Mouse (Mus musculus) midbrain, embryonic 16.5 days (tissue): ENCODE data around the gene Kdm2a. TPM values are rescaled to one million over a fixed set of nuclear protein-coding genes. Genes with fewer than 3 reads are reported as not detected.
A peak's percentile ranks its signal among the peaks of the same experiment; 100 is the strongest.

Experiments
- ATAC-seq: fragments of 200-750 bp; cut with Nextera tagmentation; 2 replicates; pipeline ENCODE4 v1.8.0; 2017; ENCODE audit warnings: moderate TSS enrichment
- H3K27ac ChIP-seq: fragments of 300-500 bp; sonication (generic); 2 replicates; pipeline ENCODE4 v1.5.1; 2014; ENCODE audit warnings: mild to moderate bottlenecking, low read length, mixed read lengths
- H3K27me3 ChIP-seq: fragments of 300-500 bp; sonication (generic); 2 replicates; pipeline ENCODE4 v1.6.1; 2014; ENCODE audit warnings: low read depth, low read length, mixed read lengths; ENCODE audit not compliant: control insufficient read depth, insufficient read depth
- H3K36me3 ChIP-seq: fragments of 300-500 bp; sonication (generic); 2 replicates; pipeline ENCODE4 v1.6.1; 2014; ENCODE audit warnings: mild to moderate bottlenecking, low read length, moderate library complexity, mixed read lengths; ENCODE audit not compliant: control insufficient read depth, insufficient read depth
- H3K4me1 ChIP-seq: fragments of 300-500 bp; sonication (generic); 2 replicates; pipeline ENCODE4 v1.6.1; 2014; ENCODE audit warnings: mild to moderate bottlenecking, low read length, mixed read lengths; ENCODE audit not compliant: control insufficient read depth, insufficient read depth
- H3K4me2 ChIP-seq: fragments of 300-500 bp; sonication (generic); 2 replicates; pipeline ENCODE4 v1.6.1; 2014; ENCODE audit warnings: mild to moderate bottlenecking, low read length, mixed read lengths
- H3K4me3 ChIP-seq: fragments of 300-500 bp; sonication (generic); 2 replicates; pipeline ENCODE4 v1.5.1; 2014; ENCODE audit warnings: low read depth, mild to moderate bottlenecking, low read length, moderate library complexity, mixed read lengths
- H3K9ac ChIP-seq: fragments of 300-500 bp; sonication (generic); 2 replicates; pipeline ENCODE4 v1.6.1; 2014; ENCODE audit warnings: low read depth, low read length, mixed read lengths
- H3K9me3 ChIP-seq: fragments of 300-500 bp; sonication (generic); replicated peaks from 2 replicates; pipeline ENCODE4 v1.6.1; 2014; ENCODE audit warnings: mild to moderate bottlenecking, low read length, mixed read lengths; ENCODE audit not compliant: control insufficient read depth, poor library complexity, severe bottlenecking
- WGBS: fragments of 180-500 bp; shearing (Covaris S2); extraction: QIAGEN DNeasy Blood & Tissue Kit; methylation state at CpG from one replicate; pipeline ENCODE4 v1.1.7; 2014; 5-methylcytosine and 5-hydroxymethylcytosine counted together
- polyA plus RNA-seq: library from polyadenylated mRNA; unstranded; fragments of >200 nt; fragmentation: Nextera tagmentation; extraction: Ambion mirVana; gene quantifications from 2 replicates; pipeline ENCODE4 v1.2.1, GENCODE M21; 2015

Gene Kdm2a
- polyA plus RNA-seq, 1 experiment from 2014 or later = 32.1 TPM

GRCm38 (mm10) chr19:4268566-4269361, 129.3 kb downstream of the Kdm2a start, which contains the start of gene Ssh3:
TSS of gene Ssh3 (minus strand) at chr19:4269180.
- H3K4me1 ChIP-seq = peaks cover 6% of the 10 kb centered on the region
- H3K27me3 ChIP-seq = peaks cover 12% of the 10 kb centered on the region
- peak within 1 kb of the TSS; percentile 53 for H3K4me2 ChIP-seq
- peaks cover 12% of the 10 kb centered on the region for H3K36me3 ChIP-seq
- H3K4me3 ChIP-seq = peak within 1 kb of the TSS; percentile 33
- H3K9ac ChIP-seq = peak within 1 kb of the TSS; percentile 56
- 6% methylated on average over 46 of the region's 46 CpGs for WGBS
- ATAC-seq = peak; percentile 50; the same call in 1 of the 2 replicates
- H3K27ac ChIP-seq = no peak within 1 kb of the TSS
- no peaks in the 10 kb centered on the region for H3K9me3 ChIP-seq

GRCm38 (mm10) chr19:4265956-4266355, 132.1 kb downstream of the Kdm2a start:
- Histone ChIP-seq H3K27me3 (peaks cover 12% of the 10 kb centered on the region), H3K9me3 (no peaks in the 10 kb centered on the region), H3K27ac (no peak overlapping the region), H3K9ac (no peak overlapping the region), H3K4me1 (peaks cover 6% of the 10 kb centered on the region), H3K4me2 (no peak overlapping the region), H3K4me3 (no peak overlapping the region), H3K36me3 (peaks cover 6% of the 10 kb centered on the region; the same call in 1 of the 2 replicates)
- no peak for ATAC-seq
- 73% methylated on average over 4 of the region's 4 CpGs for WGBS

Other genes starting within 250 kb of the Kdm2a start
- 102 and 119 TPM in 2 replicates for gene Coro1b, start 249.7 kb downstream of the Kdm2a start, polyA plus RNA-seq
- 0.28 TPM in 1 of 2 replicates, not detected in the other for gene Ptprcap, start 244.7 kb downstream of the Kdm2a start, polyA plus RNA-seq
- gene Rps6kb2, start 234.9 kb downstream of the Kdm2a start, polyA plus RNA-seq = 52.7 and 58.0 TPM in 2 replicates
- gene Carns1, start 222.8 kb downstream of the Kdm2a start, polyA plus RNA-seq = 5.2 and 6.7 TPM in 2 replicates
- 0.58 and 0.67 TPM in 2 replicates for gene Tbc1d10c, start 207.0 kb downstream of the Kdm2a start, polyA plus RNA-seq
- gene Ppp1ca, start 206.2 kb downstream of the Kdm2a start, polyA plus RNA-seq = 520 and 542 TPM in 2 replicates
- 24.1 and 25.0 TPM in 2 replicates for gene Rad9a, start 196.6 kb downstream of the Kdm2a start, polyA plus RNA-seq
- gene Clcf1, start 184.0 kb downstream of the Kdm2a start, polyA plus RNA-seq = 0.40 and 0.68 TPM in 2 replicates
- gene AC109138.7, start 183.9 kb downstream of the Kdm2a start, polyA plus RNA-seq = not detected in 2 replicates
- gene Pold4, start 166.4 kb downstream of the Kdm2a start, polyA plus RNA-seq = 18.5 and 19.2 TPM in 2 replicates
- 14.7 and 19.6 TPM in 2 replicates for gene Ssh3, start 129.1 kb downstream of the Kdm2a start, polyA plus RNA-seq
- 55.6 and 65.7 TPM in 2 replicates for gene Ankrd13d, start 115.1 kb downstream of the Kdm2a start, polyA plus RNA-seq
- 24.8 and 26.8 TPM in 2 replicates for gene Grk2, start 92.1 kb downstream of the Kdm2a start, polyA plus RNA-seq
- gene Rhod, start 41.1 kb upstream of the Kdm2a start, polyA plus RNA-seq = 3.8 and 3.9 TPM in 2 replicates
- gene Syt12, start 79.2 kb upstream of the Kdm2a start, polyA plus RNA-seq = 3.2 and 5.2 TPM in 2 replicates
- not detected in 2 replicates for gene 2010003K11Rik, start 100.3 kb upstream of the Kdm2a start, polyA plus RNA-seq
- gene Pcx, start 112.2 kb upstream of the Kdm2a start, polyA plus RNA-seq = 25.1 and 35.3 TPM in 2 replicates
- gene Lrfn4, start 217.4 kb upstream of the Kdm2a start, polyA plus RNA-seq = 10.4 and 11.3 TPM in 2 replicates
- gene Rce1, start 227.4 kb upstream of the Kdm2a start, polyA plus RNA-seq = 51.4 and 52.4 TPM in 2 replicates